Comparison of ENCODE assay signal across 28 mouse cellular contexts in the genomic region with DNA sequence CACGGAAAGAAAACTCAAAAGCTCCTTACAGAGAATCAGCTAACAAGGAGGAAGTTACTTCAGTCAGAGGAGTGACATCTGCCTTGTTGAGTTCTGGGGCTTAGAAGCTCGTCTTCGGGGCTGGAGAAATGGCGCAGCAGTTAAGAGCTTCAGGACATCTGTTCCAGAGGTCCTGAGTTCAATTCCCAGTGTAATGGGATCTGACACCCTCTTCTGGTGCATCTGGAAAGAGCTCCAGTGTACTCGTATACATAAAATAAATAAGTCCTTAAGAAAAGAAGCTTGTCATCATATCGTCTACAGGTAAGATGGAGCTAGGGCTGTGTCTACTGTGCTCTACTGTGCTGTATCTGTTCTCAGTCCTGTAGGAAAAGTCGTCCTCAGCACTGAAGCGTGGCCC. TPM values are rescaled to one million over a fixed set of nuclear protein-coding genes. Genes with fewer than 3 reads are reported as not detected.
DNase-seq lines count a peak whose midpoint lies in the region; ATAC-seq and TF ChIP-seq lines count a peak whose summit lies in the region.
"Had no signal": no experiment of that assay in that cellular context is flagged by ENCODE, and none has a peak within 500 bp of the region (broad histone marks: within the 10 kb centered on the region; RNA-seq: fewer than 3 reads in every experiment).

No protein-coding gene starts in this region.

- intact Hi-C loops in gastrocnemius, adult 2 months (cut with DNase I), result no loop called here

- no peak overlapping the region for H3K4me3 ChIP-seq in midbrain, embryonic 11.5 days (ENCODE audit: low read depth, low read length)
- no peak overlapping the region for H3K4me3 ChIP-seq in midbrain, embryonic 16.5 days (ENCODE audit: low read depth, low read length)
- no peak overlapping the region for H3K4me3 ChIP-seq in gastrocnemius, adult 2 months
- H3K4me3 ChIP-seq: forebrain, embryonic 10.5 days; forebrain, embryonic 13.5 days; heart, embryonic 12.5 days; heart, embryonic 15.5 days; hindbrain, embryonic 10.5 days; hindbrain, embryonic 13.5 days; intestine, embryonic 15.5 days had no signal

- H3K4me2 ChIP-seq in midbrain, embryonic 11.5 days, result no peak overlapping the region
- no peak overlapping the region for H3K4me2 ChIP-seq in midbrain, embryonic 16.5 days (ENCODE audit: low read length)
- H3K4me2 ChIP-seq: forebrain, embryonic 13.5 days; heart, embryonic 12.5 days; heart, embryonic 15.5 days; hindbrain, embryonic 13.5 days; intestine, embryonic 15.5 days had no signal

- ATAC-seq in midbrain, embryonic 11.5 days (ENCODE audit: low FRiP score), result no peak
- ATAC-seq in midbrain, embryonic 16.5 days, result no peak
- ATAC-seq: CD4-positive, CD25-positive, alpha-beta regulatory T cell, adult 4 months; forebrain, embryonic 13.5 days; forebrain, embryonic 16.5 days; hindbrain, embryonic 16.5 days; intestine, embryonic 15.5 days had no signal

- no peak overlapping the region for H3K27ac ChIP-seq in midbrain, embryonic 11.5 days (ENCODE audit: low read depth, low read length)
- H3K27ac ChIP-seq in midbrain, embryonic 16.5 days (ENCODE audit: low read length), result no peak overlapping the region
- H3K27ac ChIP-seq in gastrocnemius, adult 2 months, result no peak overlapping the region
- H3K27ac ChIP-seq: forebrain, embryonic 10.5 days; forebrain, embryonic 13.5 days; heart, embryonic 15.5 days; hindbrain, embryonic 10.5 days; hindbrain, embryonic 13.5 days; intestine, embryonic 15.5 days had no signal

- H3K9me3 ChIP-seq in midbrain, embryonic 11.5 days (ENCODE audit: control insufficient read depth, low read length), result no peaks in the 10 kb centered on the region
- H3K9me3 ChIP-seq in midbrain, embryonic 16.5 days (replicated peaks; ENCODE audit: control insufficient read depth, low read length, poor library complexity, severe bottlenecking), result no peaks in the 10 kb centered on the region
- H3K9me3 ChIP-seq: forebrain, embryonic 10.5 days; forebrain, embryonic 13.5 days; heart, embryonic 12.5 days; heart, embryonic 15.5 days; hindbrain, embryonic 10.5 days; hindbrain, embryonic 13.5 days; intestine, embryonic 15.5 days had no signal

- no peak overlapping the region for H3K9ac ChIP-seq in midbrain, embryonic 11.5 days (ENCODE audit: low read length)
- no peak overlapping the region for H3K9ac ChIP-seq in midbrain, embryonic 16.5 days (ENCODE audit: low read depth, low read length)
- H3K9ac ChIP-seq: forebrain, embryonic 13.5 days; heart, embryonic 12.5 days; heart, embryonic 15.5 days; hindbrain, embryonic 13.5 days; intestine, embryonic 15.5 days had no signal

- H3K36me3 ChIP-seq in midbrain, embryonic 11.5 days (ENCODE audit: control insufficient read depth, insufficient read depth, low read length), result no peaks in the 10 kb centered on the region
- H3K36me3 ChIP-seq in midbrain, embryonic 16.5 days (ENCODE audit: control insufficient read depth, insufficient read depth, low read length), result no peaks in the 10 kb centered on the region
- H3K36me3 ChIP-seq: forebrain, embryonic 10.5 days; G1E; heart, embryonic 12.5 days; heart, embryonic 15.5 days; hindbrain, embryonic 10.5 days; hindbrain, embryonic 13.5 days; intestine, embryonic 15.5 days had no signal

- WGBS in midbrain, embryonic 11.5 days, result 78% methylated on average over 8 of the region's 8 CpGs
- WGBS in midbrain, embryonic 16.5 days, result 92% methylated on average over 8 of the region's 8 CpGs

- 0 out of 2 replicates have a peak, but pooled peaks cover 4% of the 10 kb centered on the region for H3K4me1 ChIP-seq in midbrain, embryonic 11.5 days (ENCODE audit: control insufficient read depth, insufficient read depth, low read length)
- H3K4me1 ChIP-seq in midbrain, embryonic 16.5 days (ENCODE audit: control insufficient read depth, insufficient read depth, low read length), result peaks cover 6% of the 10 kb centered on the region; the same call in 1 of the 2 replicates

- no peak for TF ChIP-seq CTCF in gastrocnemius, adult 2 months (IDR thresholded peaks at IDR 0.05)

- no peaks in the 10 kb centered on the region for H3K27me3 ChIP-seq in midbrain, embryonic 11.5 days (ENCODE audit: control insufficient read depth, insufficient read depth, low read length)
- no peaks in the 10 kb centered on the region for H3K27me3 ChIP-seq in midbrain, embryonic 16.5 days (ENCODE audit: control insufficient read depth, insufficient read depth, low read depth, low read length)
- H3K27me3 ChIP-seq: forebrain, embryonic 13.5 days; heart, embryonic 12.5 days; hindbrain, embryonic 13.5 days; intestine, embryonic 15.5 days had no signal

- DNase-seq in midbrain, embryonic 11.5 days (ENCODE audit: low spot score, missing footprints), result peak; percentile 64
- DNase-seq in 416B (ENCODE audit: low read depth) (peak; percentile 11), ES-CJ7 (ENCODE audit: low read depth, low spot score) (peak; percentile 65), R1 (ENCODE audit: low read depth, low spot score) (peak; percentile 69)
- DNase-seq in ovary, adult 18-20 months (ENCODE audit: low spot score), result no peak
- no peak for DNase-seq in cerebellum, postnatal 14 days
- no peak for DNase-seq in gastrocnemius, adult 2 months
- DNase-seq: adrenal gland, adult 8-10 months; adrenal gland, postnatal 25 days; cerebellum, adult 11-12 months; cerebellum, adult 8-10 months; cerebellum, postnatal 10 days; gastrocnemius, postnatal 14 days; heart, adult 11 months; heart, postnatal 10 days; heart, postnatal 36 days had no signal

RNA-seq across cellular contexts. Expression of a gene that starts 19.3 kb away (rescaled TPM):
- polyA plus RNA-seq in midbrain, embryonic 11.5 days (2014; fragmentation: Nextera tagmentation; extraction: Ambion mirVana), result 3.4 and 4.8 TPM in 2 replicates
- polyA plus RNA-seq in midbrain, embryonic 16.5 days (2015; fragmentation: Nextera tagmentation; extraction: Ambion mirVana), result 2.0 and 2.4 TPM in 2 replicates
- total RNA-seq in gastrocnemius, adult 2 months (2021), result under 1 TPM; 0.20 to 0.84 TPM
- total RNA-seq: G1E had no signal
- polyA plus RNA-seq: CD4-positive, CD25-positive, alpha-beta regulatory T cell, adult 4 months; G1E had no signal

Comparison
In these comparisons a context has a peak if more than half of its experiments do, and no peak if none do; other contexts are left out.
1. DNase-seq: peak in midbrain, embryonic 11.5 days (single experiment), 416B (single experiment), ES-CJ7 (single experiment) and R1 (single experiment); none in ovary, adult 18-20 months (single experiment), cerebellum, postnatal 14 days (0 of 2) and gastrocnemius, adult 2 months (single experiment).